Mouse (Mus musculus): Measurements from ENCODE around the gene Map3k4.
"Not testable (repeated sequence)": the region's sequence is repeated elsewhere in the genome, so short reads cannot be mapped to it uniquely, and the experiment has no call there.

Gene Map3k4

GRCm38 (mm10) chr17:12307251-12308135 is 11.1 kb downstream of the Map3k4 start:
- no peak for DNase-seq (ENCODE audit: low spot score in 2 of 2)

GRCm38 (mm10) chr17:12304658-12305057 is 13.9 kb downstream of the Map3k4 start:
- DNase-seq (ENCODE audit: low spot score in 2 of 2): no peak

- no peak for DNase-seq (ENCODE audit: low spot score in 2 of 2)
Observed at GRCm38 (mm10) chr17:12300896-12301706, 17.5 kb downstream of the Map3k4 start.

GRCm38 (mm10) chr17:12300127-12300675 is 18.4 kb downstream of the Map3k4 start:
- DNase-seq (ENCODE audit: low spot score in 2 of 2): no peak

GRCm38 (mm10) chr17:12299371-12299770 is 19.2 kb downstream of the Map3k4 start:
- DNase-seq (ENCODE audit: low spot score in 2 of 2): no peak

- no peak for DNase-seq (ENCODE audit: low spot score in 2 of 2)
Observed at GRCm38 (mm10) chr17:12297978-12298377, 20.6 kb downstream of the Map3k4 start.

GRCm38 (mm10) chr17:12297292-12297691 is 21.3 kb downstream of the Map3k4 start:
- DNase-seq (ENCODE audit: low spot score in 2 of 2): no peak

GRCm38 (mm10) chr17:12295926-12296325 is 22.7 kb downstream of the Map3k4 start:
- DNase-seq (ENCODE audit: low spot score in 2 of 2): not testable (repeated sequence)

GRCm38 (mm10) chr17:12294424-12294823 is 24.2 kb downstream of the Map3k4 start:
- no peak for DNase-seq (ENCODE audit: low spot score in 2 of 2)

- no peak for DNase-seq (ENCODE audit: low spot score in 2 of 2)
Observed at GRCm38 (mm10) chr17:12293571-12293970, 25.0 kb downstream of the Map3k4 start.

- no peak for DNase-seq (ENCODE audit: low spot score in 2 of 2)
Observed at GRCm38 (mm10) chr17:12292877-12293276, 25.7 kb downstream of the Map3k4 start.

- DNase-seq (ENCODE audit: low spot score in 2 of 2): no peak
Observed at GRCm38 (mm10) chr17:12292356-12292755, 26.2 kb downstream of the Map3k4 start.

- no peak for DNase-seq (ENCODE audit: low spot score in 2 of 2)
Observed at GRCm38 (mm10) chr17:12291151-12291550, 27.4 kb downstream of the Map3k4 start.

GRCm38 (mm10) chr17:12290735-12291134 is 27.9 kb downstream of the Map3k4 start:
- DNase-seq (ENCODE audit: low spot score in 2 of 2): peak in 1 of 2 experiments; percentile 54

- not testable (repeated sequence) for DNase-seq (ENCODE audit: low spot score in 2 of 2)
Observed at GRCm38 (mm10) chr17:12289836-12290235, 28.8 kb downstream of the Map3k4 start.

GRCm38 (mm10) chr17:12288871-12289270 is 29.7 kb downstream of the Map3k4 start:
- DNase-seq (ENCODE audit: low spot score in 2 of 2): no peak

GRCm38 (mm10) chr17:12279810-12280209 is 38.8 kb downstream of the Map3k4 start:
- DNase-seq (ENCODE audit: low spot score in 2 of 2): no peak

GRCm38 (mm10) chr17:12278073-12278472 is 40.5 kb downstream of the Map3k4 start:
- no peak for DNase-seq (ENCODE audit: low spot score in 2 of 2)

GRCm38 (mm10) chr17:12277297-12277696 is 41.3 kb downstream of the Map3k4 start:
- DNase-seq (ENCODE audit: low spot score in 2 of 2): no peak

- no peak for DNase-seq (ENCODE audit: low spot score in 2 of 2)
Observed at GRCm38 (mm10) chr17:12276496-12277200, 41.9 kb downstream of the Map3k4 start.

GRCm38 (mm10) chr17:12275756-12276155 is 42.8 kb downstream of the Map3k4 start:
- peak in 1 of 2 experiments; percentile 46 for DNase-seq (ENCODE audit: low spot score in 2 of 2)

GRCm38 (mm10) chr17:12273032-12273431 is 45.6 kb downstream of the Map3k4 start:
- DNase-seq (ENCODE audit: low spot score in 2 of 2): no peak
